Comparison of ENCODE assay signal across 7 mouse cellular contexts in genomic region chrX:98936101-98936500, GRCm38 (mm10). TPM values are rescaled to one million over a fixed set of nuclear protein-coding genes. Genes with fewer than 3 reads are reported as not detected.
DNase-seq lines count a peak whose midpoint lies in the region; ATAC-seq and TF ChIP-seq lines count a peak whose summit lies in the region.

Gene Yipf6 (plus strand): TSS chrX:98936316.

- 87% methylated on average over 3 of the region's 3 CpGs for WGBS in thymus, adult 2 months
- WGBS in heart, embryonic 14.5 days, result 67% methylated on average over 3 of the region's 3 CpGs
- whole genome bisulfite sequencing in midbrain, embryonic 14.5 days, result 74% methylated on average over 3 of the region's 3 CpGs

- H3K4me3 ChIP-seq in thymus, adult 2 months (ENCODE audit: control insufficient read depth, insufficient read depth, low read length), result peak within 1 kb of the TSS; percentile 100
- peak within 1 kb of the TSS; percentile 72 for H3K4me3 ChIP-seq in brown adipose tissue, adult 24 weeks (ENCODE audit: insufficient read depth, low read depth, low read length)
- H3K4me3 ChIP-seq in heart, embryonic 14.5 days (ENCODE audit: control insufficient read depth in 1 of 2, insufficient read depth in 1 of 2, low read depth in 1 of 2, low read length in 2 of 2), result peak within 1 kb of the TSS; percentile 66 to 73
- peak within 1 kb of the TSS; percentile 51 for H3K4me3 ChIP-seq in midbrain, embryonic 14.5 days (replicated peaks; ENCODE audit: low read depth, low read length)

- peak within 1 kb of the TSS; percentile 82 for H3K9ac ChIP-seq in heart, embryonic 14.5 days (ENCODE audit: low read length)
- peak within 1 kb of the TSS; percentile 60 for H3K9ac ChIP-seq in midbrain, embryonic 14.5 days (replicated peaks; ENCODE audit: low read length)

- DNase-seq in thymus, adult 2 months, result no peak
- no peak for DNase-seq in thymus, postnatal 36 days
- DNase-seq in left cerebral cortex, postnatal 25 days (ENCODE audit: low spot score in 2 of 2), result no peak
- no peak for DNase-seq in midbrain, embryonic 14.5 days
- DNase-seq in right cerebral cortex, postnatal 10 days (ENCODE audit: low spot score in 2 of 2), result no peak

- H3K4me1 ChIP-seq in thymus, adult 2 months (replicated peaks; ENCODE audit: control insufficient read depth, insufficient read depth, low read length), result peaks cover 4% of the 10 kb centered on the region; the same call in 1 of the 2 replicates
- no peaks in the 10 kb centered on the region for H3K4me1 ChIP-seq in brown adipose tissue, adult 24 weeks (ENCODE audit: control insufficient read depth, insufficient read depth, insufficient read length, low read length)
- H3K4me1 ChIP-seq in heart, embryonic 14.5 days (ENCODE audit: control insufficient read depth in 2 of 2, insufficient read depth in 2 of 2, low read length in 2 of 2), result peaks cover 0 to 7% of the 10 kb centered on the region in 2 experiments; a peak in 2 of 4 replicates
- 0 out of 2 replicates have a peak, but pooled peaks cover 6% of the 10 kb centered on the region for H3K4me1 ChIP-seq in midbrain, embryonic 14.5 days (ENCODE audit: control insufficient read depth, insufficient read depth, low read length)

- H3K36me3 ChIP-seq in thymus, adult 2 months (ENCODE audit: control insufficient read depth, insufficient read depth, low read length), result no peaks in the 10 kb centered on the region
- H3K36me3 ChIP-seq in heart, embryonic 14.5 days (ENCODE audit: control insufficient read depth, insufficient read depth, low read length), result peaks cover 12% of the 10 kb centered on the region; the same call in 1 of the 2 replicates
- H3K36me3 ChIP-seq in midbrain, embryonic 14.5 days (ENCODE audit: control insufficient read depth, insufficient read depth, low read length), result no peaks in the 10 kb centered on the region

- no peak for ATAC-seq in heart, embryonic 14.5 days (ENCODE audit: insufficient number of reproducible peaks, insufficient read depth, low FRiP score, low read depth)
- ATAC-seq in midbrain, embryonic 14.5 days (ENCODE audit: low FRiP score, low TSS enrichment), result no peak

- 0 out of 2 replicates have a peak within 1 kb of the TSS, but pooled peaks have one; percentile 21 for H3K27ac ChIP-seq in thymus, adult 2 months (ENCODE audit: control insufficient read depth, insufficient read depth, low read length)
- peak within 1 kb of the TSS; percentile 78 for H3K27ac ChIP-seq in brown adipose tissue, adult 24 weeks (replicated peaks; ENCODE audit: low read depth, low read length)
- peak within 1 kb of the TSS; percentile 96 for H3K27ac ChIP-seq in heart, embryonic 14.5 days (replicated peaks in 1 of 2; ENCODE audit: control insufficient read depth in 1 of 2, insufficient read depth in 1 of 2, low read depth in 2 of 2, low read length in 2 of 2)
- peak within 1 kb of the TSS; percentile 89 for H3K27ac ChIP-seq in midbrain, embryonic 14.5 days (replicated peaks; ENCODE audit: low read depth, low read length)

- no peaks in the 10 kb centered on the region for H3K27me3 ChIP-seq in thymus, adult 2 months (ENCODE audit: control insufficient read depth, insufficient read depth, low read length)
- H3K27me3 ChIP-seq in heart, embryonic 14.5 days (ENCODE audit: control insufficient read depth, insufficient read depth, low read length), result no peaks in the 10 kb centered on the region
- H3K27me3 ChIP-seq in midbrain, embryonic 14.5 days (ENCODE audit: control insufficient read depth, insufficient read depth, low read length), result no peaks in the 10 kb centered on the region

- no peaks in the 10 kb centered on the region for H3K9me3 ChIP-seq in heart, embryonic 14.5 days (ENCODE audit: control insufficient read depth, low read length)
- no peaks in the 10 kb centered on the region for H3K9me3 ChIP-seq in midbrain, embryonic 14.5 days (ENCODE audit: control insufficient read depth, low read length)

- H3K4me2 ChIP-seq in heart, embryonic 14.5 days (ENCODE audit: low read length), result peak within 1 kb of the TSS; percentile 70
- H3K4me2 ChIP-seq in midbrain, embryonic 14.5 days (ENCODE audit: low read length), result peak within 1 kb of the TSS; percentile 58

- TF ChIP-seq CTCF in thymus, adult 2 months (IDR thresholded peaks at IDR 0.05; ENCODE audit: borderline replicate concordance, control insufficient read depth, extremely low read depth, insufficient read depth, low read length, poor library complexity), result no peak

- no peak for TF ChIP-seq POLR2A in thymus, adult 2 months (IDR thresholded peaks at IDR 0.05; ENCODE audit: control insufficient read depth, extremely low read depth, insufficient read depth, low read length, poor library complexity)

- intact Hi-C loops in left cerebral cortex, postnatal 25 days (cut with DNase I), result no loop called here

RNA-seq across cellular contexts. Expression of gene Yipf6, which starts in this region (rescaled TPM):
- 16.5 and 16.8 TPM in 2 replicates for polyA plus RNA-seq in thymus, adult 2 months (2012; rRNA removed)
- 18.7 and 24.5 TPM in 2 replicates for polyA plus RNA-seq in brown adipose tissue, adult 24 weeks (2012; ENCODE audit: insufficient read depth, insufficient read length, missing spikeins)
- 17.6 and 19.3 TPM in 2 replicates for polyA plus RNA-seq in heart, embryonic 14.5 days (2014; fragmentation: Nextera tagmentation; extraction: Ambion mirVana)
- 10 to 100 TPM; 34.9 to 35.8 TPM for total RNA-seq in left cerebral cortex, postnatal 25 days (2021)
- 14.5 and 21.4 TPM in 2 replicates for polyA plus RNA-seq in midbrain, embryonic 14.5 days (2014; fragmentation: Nextera tagmentation; extraction: Ambion mirVana)

Comparison
In these comparisons a context has a peak if more than half of its experiments do, and no peak if none do; other contexts are left out.
1. H3K27ac ChIP-seq: peak in every context shown above with its lines; median percentile 96 in heart, embryonic 14.5 days; 89 in midbrain, embryonic 14.5 days; 78 in brown adipose tissue, adult 24 weeks; 21 in thymus, adult 2 months.